Mouse (Mus musculus): Measurements from ENCODE around the gene Reln. TPM values are rescaled to one million over a fixed set of nuclear protein-coding genes. Genes with fewer than 3 reads are reported as not detected.

The Reln gene
- under 1 TPM; 0.26 to 0.30 TPM for total RNA-seq (2023)

DNA sequence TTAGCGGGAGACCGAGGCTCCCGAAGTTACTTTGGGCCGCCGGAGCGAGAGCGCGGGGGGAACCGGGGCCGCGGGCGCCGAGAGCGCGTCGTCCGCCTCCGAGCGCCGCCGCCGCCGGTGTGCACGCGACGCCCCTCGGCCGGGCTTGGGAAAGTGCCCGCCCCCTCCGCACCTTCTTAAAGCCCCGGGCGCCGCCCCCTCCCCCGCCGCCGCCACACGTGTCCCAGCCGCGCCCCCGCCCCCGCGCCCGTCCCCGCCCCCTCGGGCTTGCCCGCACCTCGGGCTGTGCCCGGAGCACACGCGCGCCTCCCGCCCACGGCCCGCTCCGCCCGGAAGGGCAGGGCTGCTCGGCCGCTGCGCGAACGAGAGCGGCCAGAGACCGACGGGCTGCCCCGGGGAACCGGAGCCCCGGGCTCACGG, at the start of gene Reln:
Gene Reln, minus strand, starts transcription at position 147 of the 420 bp plus-strand sequence.

DNA sequence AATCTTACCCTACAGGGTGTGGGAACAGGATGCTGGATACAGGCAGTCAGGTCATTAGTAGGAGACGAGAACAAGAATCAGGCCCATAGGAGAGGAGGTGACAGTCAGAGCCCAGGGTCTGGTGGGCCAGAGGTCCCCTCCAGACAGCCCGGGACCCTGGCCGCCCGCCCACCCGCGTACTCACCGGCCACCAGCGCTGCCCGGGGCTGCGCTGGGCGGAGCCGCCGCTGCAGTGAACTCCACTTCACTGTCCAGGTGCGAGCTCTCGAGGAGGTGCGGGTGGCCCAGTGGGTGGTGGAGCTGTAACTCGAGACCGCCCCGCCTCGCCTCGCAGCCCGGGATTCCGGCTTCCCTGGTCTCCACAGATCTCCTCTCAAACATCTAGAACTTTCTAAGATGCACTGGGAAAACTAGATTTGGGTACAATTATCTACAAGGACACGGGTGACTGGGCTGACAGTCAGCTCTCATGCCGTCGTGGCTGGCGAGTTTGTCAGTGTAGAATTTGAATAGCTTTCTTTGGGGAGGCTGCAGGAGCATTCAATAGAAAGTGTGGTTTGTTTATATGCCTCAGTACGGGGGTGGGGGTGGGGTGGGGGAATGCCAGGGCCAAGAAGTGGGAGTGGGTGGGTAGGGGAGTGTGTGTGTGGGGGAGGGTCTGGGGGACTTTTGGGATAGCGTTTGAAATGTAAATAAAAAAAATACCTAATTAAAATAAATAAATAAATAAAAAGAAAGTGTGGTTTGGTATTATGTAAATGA, 479.0 kb downstream of the Reln start, which contains the start of gene Slc26a5:
Gene Slc26a5, minus strand, starts transcription at position 259 of the 762 bp plus-strand sequence.

Other genes starting within 250 kb of the Reln start
- 10 to 100 TPM in 1 of 2 experiments, 1 to 10 TPM in 1; 9.1 to 11.3 TPM for gene Orc5, start 205.7 kb upstream of the Reln start, total RNA-seq (2023)